Mouse (Mus musculus): ENCODE results near the gene Rassf5.

Rassf5 gene

GRCm38 (mm10) chr1:131245089-131245856 is at the start of gene Rassf5:
Gene Rassf5 (minus strand): TSS chr1:131245258.
- CTCF ChIA-PET: interaction anchor here (0.7 kb wide), 1 partner anchor 99 kb away, joined by 4 read pairs; no protein-coding TSS in a partner anchor

GRCm38 (mm10) chr1:131293922-131294250 is 48.8 kb upstream of the Rassf5 start:
- CTCF ChIA-PET: no interaction called here

DNA sequence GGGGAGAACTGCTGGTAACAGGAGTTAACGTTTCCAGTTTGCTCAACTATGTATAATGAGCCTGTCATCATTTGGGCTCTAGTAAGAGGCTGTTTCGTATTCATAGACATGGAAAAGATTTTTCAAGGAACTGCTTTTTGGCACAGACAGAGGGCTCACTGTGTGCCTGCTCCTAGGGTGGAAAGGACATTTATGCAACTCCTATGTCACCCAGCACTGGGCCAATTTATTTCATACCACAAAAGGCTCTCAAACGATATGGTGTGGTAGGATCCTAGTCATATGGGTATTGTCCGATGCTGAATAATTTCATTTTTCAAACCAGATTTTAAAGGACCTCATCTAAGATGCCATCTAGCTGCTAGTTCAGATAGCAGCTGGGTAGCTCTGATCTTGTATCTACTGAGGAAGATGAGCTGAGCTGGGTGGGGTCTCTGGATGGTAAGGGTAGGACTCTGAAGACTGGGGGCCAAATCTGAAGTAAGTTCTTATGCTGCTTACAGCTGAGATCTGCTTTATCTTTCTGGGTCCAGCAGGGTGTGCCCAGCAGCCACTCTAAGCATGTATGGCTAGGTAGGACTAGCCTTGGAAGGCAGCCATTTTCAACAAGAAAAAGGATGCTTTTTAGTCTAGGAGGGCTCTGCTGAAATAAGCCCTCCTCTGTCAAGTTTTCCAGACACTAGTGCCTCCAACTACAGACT is 48.3 kb upstream of the Rassf5 start:
- CTCF ChIA-PET: no interaction called here

DNA sequence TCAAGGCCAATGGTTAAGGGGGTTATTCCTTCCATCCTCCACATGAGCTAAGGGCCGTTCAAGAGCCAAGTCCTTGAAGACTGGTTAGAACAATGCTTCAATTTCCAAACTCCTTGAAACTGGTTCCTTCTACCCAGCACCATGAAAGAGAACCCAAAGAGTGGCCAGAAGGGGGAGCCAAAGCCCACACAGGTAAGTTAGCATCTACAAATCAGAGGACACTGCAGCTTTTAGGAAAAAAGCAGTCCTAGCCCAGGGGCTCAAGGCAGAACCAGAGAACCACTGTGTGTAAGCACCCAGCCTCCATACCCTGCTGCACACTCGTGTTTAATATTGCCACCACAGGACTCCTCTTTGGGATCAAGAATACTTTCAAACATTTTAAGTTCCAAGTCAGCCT is 45.6 kb upstream of the Rassf5 start:
- CTCF ChIA-PET: interaction anchor here (0.6 to 1.5 kb wide), 5 partner anchors 238 to 957 kb away, joined by 4 to 8 read pairs (median 4); no protein-coding TSS in a partner anchor

- CTCF ChIA-PET: interaction anchor here (0.5 kb wide), 1 partner anchor 148 kb away, joined by 5 read pairs; no protein-coding TSS in a partner anchor
These were observed 43.9 kb upstream of the Rassf5 start for GRCm38 (mm10) chr1:131288938-131289337.

GRCm38 (mm10) chr1:131287267-131287666 is 42.2 kb upstream of the Rassf5 start:
- CTCF ChIA-PET: interaction anchor here (0.5 kb wide), 1 partner anchor 171 kb away, joined by 4 read pairs; no protein-coding TSS in a partner anchor

DNA sequence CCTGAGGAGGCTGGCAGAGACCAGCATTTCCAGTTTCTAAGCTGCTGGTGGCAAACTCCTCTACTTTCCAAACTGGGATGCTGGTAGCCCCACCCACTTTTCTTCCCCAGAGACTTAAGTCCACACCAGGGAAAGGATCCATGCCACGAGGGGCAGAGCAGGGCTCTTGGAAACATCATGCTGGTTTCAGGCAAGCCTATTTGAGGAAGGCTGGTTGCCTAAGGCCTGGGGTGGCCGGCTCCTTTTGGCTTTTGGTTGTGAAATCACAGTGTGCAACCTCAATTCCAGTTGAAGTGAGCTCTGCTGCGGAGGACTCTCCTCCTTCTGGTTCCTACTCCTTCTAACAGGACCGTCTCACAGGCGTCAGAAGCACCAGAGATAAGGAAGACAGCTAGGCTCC is 41.7 kb upstream of the Rassf5 start:
- CTCF ChIA-PET: no interaction called here

- CTCF ChIA-PET: no interaction called here
These were observed 39.6 kb upstream of the Rassf5 start for GRCm38 (mm10) chr1:131284616-131285015.

DNA sequence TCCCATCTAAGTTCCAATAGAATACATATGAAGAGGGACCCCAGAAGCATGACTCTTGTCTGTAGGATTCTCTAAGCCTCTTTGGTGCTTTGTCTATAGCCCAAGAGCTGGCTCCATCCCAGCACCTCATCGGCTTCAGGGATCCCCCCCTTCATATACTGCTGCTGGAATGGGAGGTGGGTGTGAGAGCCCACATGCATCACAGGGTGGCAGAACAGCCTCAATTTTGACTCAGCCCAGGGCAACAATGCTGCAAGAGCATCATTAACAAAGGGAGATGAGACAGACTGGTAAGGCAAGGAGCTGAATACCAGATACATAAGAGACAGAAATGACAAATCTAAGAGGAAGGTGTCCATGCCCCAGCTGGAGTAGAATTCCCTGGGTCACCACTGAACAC is 39.1 kb upstream of the Rassf5 start:
- CTCF ChIA-PET: no interaction called here

GRCm38 (mm10) chr1:131281731-131282130 is 36.7 kb upstream of the Rassf5 start:
- CTCF ChIA-PET: no interaction called here

- CTCF ChIA-PET: no interaction called here
These were observed 35.2 kb upstream of the Rassf5 start for GRCm38 (mm10) chr1:131280280-131280679.

- CTCF ChIA-PET: interaction anchor here (0.6 kb wide), 1 partner anchor 162 kb away, joined by 4 read pairs; no protein-coding TSS in a partner anchor
These were observed 34.4 kb upstream of the Rassf5 start, which contains the start of gene Ikbke for GRCm38 (mm10) chr1:131279456-131279776. Gene Ikbke (minus strand): TSS chr1:131279606.

GRCm38 (mm10) chr1:131278606-131279455 is 33.8 kb upstream of the Rassf5 start:
- CTCF ChIA-PET: interaction anchor here (0.6 kb wide), 2 partner anchors 22 to 161 kb away, joined by 4 to 6 read pairs; no protein-coding TSS in a partner anchor

DNA sequence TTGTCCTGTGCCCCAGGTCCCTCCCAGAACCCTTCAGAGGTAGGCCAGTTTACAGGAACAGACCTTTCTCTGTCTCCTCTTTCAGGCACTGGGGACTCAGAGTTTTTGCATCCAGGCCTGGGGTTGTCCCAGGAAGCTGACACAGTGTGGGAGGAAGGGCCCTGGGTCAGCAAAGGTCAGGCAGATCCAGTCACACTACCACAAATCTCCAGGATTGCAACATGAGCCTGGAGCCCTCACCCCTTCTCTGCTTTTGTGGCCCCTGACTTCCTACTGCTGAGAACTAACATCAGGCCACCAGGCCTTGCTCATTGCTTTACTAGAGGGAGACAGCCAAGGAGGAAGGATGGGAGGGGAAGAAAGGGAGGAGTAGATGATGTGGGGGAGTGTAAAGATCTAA is 31.8 kb upstream of the Rassf5 start:
- CTCF ChIA-PET: interaction anchor here (0.6 to 0.7 kb wide), 2 partner anchors 53 to 282 kb away, joined by 3 read pairs; no protein-coding TSS in a partner anchor

- CTCF ChIA-PET: interaction anchor here (0.6 kb wide), 1 partner anchor 27 kb away, joined by 3 read pairs; no protein-coding TSS in a partner anchor
These were observed 30.5 kb upstream of the Rassf5 start for GRCm38 (mm10) chr1:131275577-131275976.

DNA sequence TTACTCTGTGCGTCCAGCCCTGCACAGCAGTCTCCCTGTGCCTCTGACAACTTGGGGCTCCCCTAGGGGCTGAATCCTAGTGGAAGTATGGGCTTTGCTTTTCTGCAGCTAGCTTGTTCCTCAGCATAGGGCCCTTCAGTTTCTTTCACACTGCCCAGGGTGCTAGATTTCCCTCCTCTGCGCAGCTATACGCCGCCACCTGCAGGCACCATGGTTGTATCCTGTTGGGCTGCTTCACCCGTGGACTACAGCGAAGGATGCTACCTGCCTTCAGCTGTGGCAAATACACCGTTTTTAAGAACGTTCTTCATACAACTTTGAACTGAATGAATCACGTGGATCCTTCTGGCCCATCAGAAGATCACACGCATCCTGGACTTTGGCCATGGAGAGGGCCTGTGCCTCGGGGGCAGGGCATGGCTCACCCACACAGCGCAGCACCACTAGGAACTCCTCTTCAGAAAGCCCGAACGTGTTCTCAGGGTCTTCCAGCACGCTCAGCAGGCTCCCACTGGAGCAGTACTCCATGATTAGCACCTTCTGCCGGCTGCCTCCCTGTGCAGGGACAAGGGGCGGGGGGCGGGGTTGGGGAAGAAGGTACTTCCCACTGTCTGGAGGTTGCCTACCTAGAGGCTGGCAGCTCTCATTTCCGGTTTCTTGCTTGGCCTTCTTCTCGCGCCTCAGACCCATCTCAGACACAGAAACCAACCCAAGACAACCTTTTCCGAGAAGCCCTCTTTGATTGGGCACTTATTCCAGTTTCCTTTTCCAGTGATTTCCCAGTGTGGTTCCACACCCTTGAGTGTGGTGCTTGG is 29.9 kb upstream of the Rassf5 start:
- CTCF ChIA-PET: interaction anchor here (0.6 kb wide), 1 partner anchor 26 kb away, joined by 3 read pairs; no protein-coding TSS in a partner anchor

GRCm38 (mm10) chr1:131269797-131270578 is 24.9 kb upstream of the Rassf5 start:
- CTCF ChIA-PET: interaction anchor here (1.4 kb wide), 1 partner anchor 9 kb away, joined by 3 read pairs; no protein-coding TSS in a partner anchor

DNA sequence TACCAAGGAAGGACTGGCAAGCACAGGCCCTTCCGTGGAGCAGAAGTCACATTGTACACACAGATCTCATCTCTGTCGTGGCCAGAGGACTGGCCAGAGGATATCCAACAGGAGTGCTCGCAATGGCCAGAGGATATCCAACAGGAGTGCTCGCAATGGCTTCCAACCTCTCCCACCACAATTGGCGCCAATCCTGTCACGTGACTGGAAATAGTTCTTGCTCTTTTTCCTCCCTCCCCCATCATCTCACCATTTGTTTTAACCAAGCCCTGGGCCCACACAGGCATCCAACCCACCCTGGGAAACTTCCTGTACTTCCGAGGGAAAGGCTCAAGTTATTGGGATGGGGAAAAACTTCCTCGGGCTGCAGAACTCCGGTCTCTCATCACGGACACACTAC is 23.7 kb upstream of the Rassf5 start:
- CTCF ChIA-PET: interaction anchor here (1.4 kb wide), 1 partner anchor 8 kb away, joined by 3 read pairs; no protein-coding TSS in a partner anchor

GRCm38 (mm10) chr1:131263905-131264304 is 18.8 kb upstream of the Rassf5 start:
- CTCF ChIA-PET: no interaction called here

- CTCF ChIA-PET: interaction anchor here (1.2 kb wide), 1 partner anchor 9 kb away, joined by 3 read pairs; no protein-coding TSS in a partner anchor
These were observed 15.2 kb upstream of the Rassf5 start for GRCm38 (mm10) chr1:131260309-131260656.

Measured in spleen, embryonic (tissue).